Mouse (Mus musculus) MEL (cell line): ENCODE data around the gene Yeats4.

ENCODE experiments used
- CTCF ChIP-seq, 3 experiments: IDR thresholded peaks in 2 of 3; conservative IDR thresholded peaks in 1 of 3; 2 replicates each; pipeline ENCODE4 v1.5.1; 2011 to 2012; ENCODE audit warnings: low read length in 3 of 3, low read depth in 2 of 3, mild to moderate bottlenecking in 2 of 3, improper control_type of control experiment in 1 of 3, inconsistent platforms in 1 of 3, mixed read lengths in 1 of 3, moderate library complexity in 1 of 3; ENCODE audit not compliant: control insufficient read depth in 1 of 3, insufficient read depth in 1 of 3, poor library complexity in 1 of 3, severe bottlenecking in 1 of 3
- GATA1 ChIP-seq: IDR thresholded peaks from 2 replicates; pipeline ENCODE4 v1.6.1; 2011; ENCODE audit warnings: low read depth, low read length, improper control_type of control experiment
- MAFK ChIP-seq: IDR thresholded peaks from 2 replicates; pipeline ENCODE4 v1.6.1; 2011; ENCODE audit warnings: low read depth, mild to moderate bottlenecking, low read length, improper control_type of control experiment, borderline replicate concordance
- RAD21 ChIP-seq: IDR thresholded peaks from 2 replicates; pipeline ENCODE4 v1.6.1; 2011; ENCODE audit warnings: mild to moderate bottlenecking, low read depth, low read length, improper control_type of control experiment
- TAL1 ChIP-seq: IDR thresholded peaks from 2 replicates; pipeline ENCODE4 v1.6.1; 2012; ENCODE audit warnings: mild to moderate bottlenecking, inconsistent platforms, low read length, moderate library complexity, mixed read lengths

GRCm38 (mm10) chr10:117195748-117196147, 28.6 kb downstream of the Yeats4 start:
- TF ChIP-seq MAFK (no peak), RAD21 (no peak), CTCF (IDR thresholded peaks at IDR 0.05 in 2 of 3, conservative IDR thresholded peaks at IDR 0.05 in 1 of 3; ENCODE audit: control insufficient read depth in 1 of 3, insufficient read depth in 1 of 3, low read depth in 2 of 3, low read length in 3 of 3, poor library complexity in 1 of 3, severe bottlenecking in 1 of 3) (no peak), GATA1 (no peak), TAL1 (no peak)
